Mouse (Mus musculus) neural tube, embryonic 13.5 days (tissue): ENCODE data around the gene Esrrb. TPM values are rescaled to one million over a fixed set of nuclear protein-coding genes. Genes with fewer than 3 reads are reported as not detected.

ENCODE experiments used
- ATAC-seq: fragments of 200-750 bp; cut with Nextera tagmentation; 2 replicates; pipeline ENCODE4 v1.8.0; 2017; ENCODE audit warnings: low read depth, mild to moderate bottlenecking, moderate TSS enrichment, moderate library complexity
- H3K27ac ChIP-seq: fragments of 300-500 bp; sonication (generic); replicated peaks from 2 replicates; pipeline ENCODE4 v1.5.1; 2015; ENCODE audit warnings: moderate library complexity, mild to moderate bottlenecking, inconsistent platforms
- H3K27me3 ChIP-seq: fragments of 300-500 bp; sonication (generic); 2 replicates; pipeline ENCODE4 v1.6.1; 2015; ENCODE audit warnings: mild to moderate bottlenecking, inconsistent platforms
- H3K36me3 ChIP-seq: fragments of 300-500 bp; sonication (generic); 2 replicates; pipeline ENCODE4 v1.6.1; 2015; ENCODE audit warnings: mild to moderate bottlenecking, inconsistent platforms
- H3K4me1 ChIP-seq: fragments of 300-500 bp; sonication (generic); replicated peaks from 2 replicates; pipeline ENCODE4 v1.6.1; 2015; ENCODE audit warnings: inconsistent platforms
- H3K4me2 ChIP-seq: fragments of 300-500 bp; sonication (generic); 2 replicates; pipeline ENCODE4 v1.6.1; 2015; ENCODE audit warnings: inconsistent platforms, mild to moderate bottlenecking, moderate library complexity
- H3K4me3 ChIP-seq: fragments of 300-500 bp; sonication (generic); 2 replicates; pipeline ENCODE4 v1.5.1; 2015; ENCODE audit warnings: mild to moderate bottlenecking, inconsistent platforms
- H3K9ac ChIP-seq: fragments of 300-500 bp; sonication (generic); 2 replicates; pipeline ENCODE4 v1.6.1; 2015; ENCODE audit warnings: moderate library complexity, mild to moderate bottlenecking, inconsistent platforms
- H3K9me3 ChIP-seq: fragments of 300-500 bp; sonication (generic); 2 replicates; pipeline ENCODE4 v1.6.1; 2016; ENCODE audit warnings: inconsistent platforms
- WGBS: fragments of 180-500 bp; shearing (Covaris S2); methylation state at CpG from one replicate; pipeline ENCODE4 v1.1.7; 2015; 5-methylcytosine and 5-hydroxymethylcytosine counted together
- polyA plus RNA-seq: library from polyadenylated mRNA; unstranded; fragments of >200 nt; fragmentation: Nextera tagmentation; extraction: Ambion mirVana; gene quantifications from 2 replicates; pipeline ENCODE4 v1.2.1, GENCODE M21; 2015

Gene Esrrb
- polyA plus RNA-seq, 1 experiment from 2014 or later, result 2.7 TPM

- Histone ChIP-seq H3K4me3 (no peak overlapping the region), H3K4me1 (peaks cover 7% of the 10 kb centered on the region), H3K27me3 (peaks cover 3% of the 10 kb centered on the region; the same call in 1 of the 2 replicates), H3K36me3 (no peaks in the 10 kb centered on the region), H3K4me2 (no peak overlapping the region), H3K9me3 (no peaks in the 10 kb centered on the region), H3K9ac (no peak overlapping the region), H3K27ac (no peak overlapping the region)
- WGBS, result 82% methylated on average over 4 of the region's 4 CpGs
- ATAC-seq, result no peak
Measured at GRCm38 (mm10) chr12:86503921-86504320, 143.0 kb downstream of the Esrrb start.

- H3K4me1 ChIP-seq, result peaks cover 7% of the 10 kb centered on the region
- peaks cover 3% of the 10 kb centered on the region; the same call in 1 of the 2 replicates for H3K27me3 ChIP-seq
- 86% methylated on average over 3 of the region's 3 CpGs for WGBS
- no peak for ATAC-seq
- no peak overlapping the region for H3K27ac ChIP-seq
- H3K4me2 ChIP-seq, result no peak overlapping the region
- no peaks in the 10 kb centered on the region for H3K36me3 ChIP-seq
- no peak overlapping the region for H3K9ac ChIP-seq
- H3K9me3 ChIP-seq, result no peaks in the 10 kb centered on the region
- no peak overlapping the region for H3K4me3 ChIP-seq
Measured at GRCm38 (mm10) chr12:86504321-86504720, 143.4 kb downstream of the Esrrb start.

DNA sequence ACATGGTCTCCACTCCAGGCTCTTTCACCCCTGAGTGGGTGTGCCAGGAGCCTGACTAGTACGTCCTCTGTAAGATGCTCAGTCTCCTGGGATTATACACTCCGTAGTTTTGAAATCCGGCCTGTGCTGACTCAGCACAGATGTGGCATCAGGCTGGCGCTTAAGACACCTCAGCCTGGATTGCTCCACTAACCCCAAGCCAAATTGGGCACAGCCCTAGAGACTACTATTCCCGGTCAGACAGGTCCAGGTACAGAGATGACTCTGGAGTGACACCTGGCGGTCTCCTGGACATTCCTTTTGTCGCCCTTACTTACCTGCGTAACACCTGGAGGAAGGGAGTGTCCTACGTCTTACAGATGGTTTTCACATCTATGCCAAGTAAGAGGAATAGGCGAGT, 146.8 kb downstream of the Esrrb start:
- no peak overlapping the region for H3K9ac ChIP-seq
- peaks cover 3% of the 10 kb centered on the region; the same call in 1 of the 2 replicates for H3K27me3 ChIP-seq
- H3K4me2 ChIP-seq, result no peak overlapping the region
- H3K9me3 ChIP-seq, result no peaks in the 10 kb centered on the region
- peaks cover 18% of the 10 kb centered on the region for H3K4me1 ChIP-seq
- H3K4me3 ChIP-seq, result no peak overlapping the region
- H3K27ac ChIP-seq, result no peak overlapping the region
- no peaks in the 10 kb centered on the region for H3K36me3 ChIP-seq
- ATAC-seq, result no peak
- WGBS, result 83% methylated on average over 10 of the region's 10 CpGs

DNA sequence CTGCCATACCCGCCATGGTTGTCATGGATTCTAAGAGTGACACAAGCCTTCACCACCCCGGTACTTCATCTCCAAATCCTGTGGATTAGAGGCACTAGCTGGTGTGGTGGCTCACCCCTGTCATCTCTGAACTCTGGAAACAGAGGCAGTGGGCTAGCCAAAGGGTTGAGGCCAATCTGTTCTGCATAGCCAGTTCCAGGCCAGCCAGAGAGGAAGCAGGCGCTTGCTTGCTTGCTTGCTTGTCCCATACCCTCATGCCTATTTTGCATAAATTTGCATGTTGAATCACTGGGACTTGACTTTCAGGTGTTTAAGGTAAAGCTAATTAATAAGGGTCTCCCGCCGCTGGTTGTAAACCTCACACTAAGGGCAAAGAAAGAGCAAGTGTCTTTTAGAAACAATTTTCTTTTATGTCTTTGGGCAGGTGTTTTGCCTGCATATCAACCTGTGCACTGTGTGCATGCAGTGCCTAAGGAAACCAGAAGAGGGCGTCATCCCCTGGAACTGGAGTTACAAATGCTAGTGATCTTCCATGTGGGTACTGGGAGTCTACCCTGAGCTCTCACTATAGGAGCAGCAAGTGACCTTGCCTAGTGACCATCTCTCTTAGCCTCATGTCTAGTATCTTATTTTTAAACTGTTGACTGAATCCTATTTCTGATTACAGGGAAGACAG, 147.5 kb downstream of the Esrrb start:
- no peak overlapping the region for H3K9ac ChIP-seq
- H3K27me3 ChIP-seq, result peaks cover 3% of the 10 kb centered on the region; the same call in 1 of the 2 replicates
- no peak for ATAC-seq
- H3K4me1 ChIP-seq, result peaks cover 18% of the 10 kb centered on the region
- H3K36me3 ChIP-seq, result no peaks in the 10 kb centered on the region
- no peak overlapping the region for H3K4me2 ChIP-seq
- 80% methylated on average over 6 of the region's 6 CpGs for WGBS
- no peak overlapping the region for H3K4me3 ChIP-seq
- no peaks in the 10 kb centered on the region for H3K9me3 ChIP-seq
- H3K27ac ChIP-seq, result no peak overlapping the region

DNA sequence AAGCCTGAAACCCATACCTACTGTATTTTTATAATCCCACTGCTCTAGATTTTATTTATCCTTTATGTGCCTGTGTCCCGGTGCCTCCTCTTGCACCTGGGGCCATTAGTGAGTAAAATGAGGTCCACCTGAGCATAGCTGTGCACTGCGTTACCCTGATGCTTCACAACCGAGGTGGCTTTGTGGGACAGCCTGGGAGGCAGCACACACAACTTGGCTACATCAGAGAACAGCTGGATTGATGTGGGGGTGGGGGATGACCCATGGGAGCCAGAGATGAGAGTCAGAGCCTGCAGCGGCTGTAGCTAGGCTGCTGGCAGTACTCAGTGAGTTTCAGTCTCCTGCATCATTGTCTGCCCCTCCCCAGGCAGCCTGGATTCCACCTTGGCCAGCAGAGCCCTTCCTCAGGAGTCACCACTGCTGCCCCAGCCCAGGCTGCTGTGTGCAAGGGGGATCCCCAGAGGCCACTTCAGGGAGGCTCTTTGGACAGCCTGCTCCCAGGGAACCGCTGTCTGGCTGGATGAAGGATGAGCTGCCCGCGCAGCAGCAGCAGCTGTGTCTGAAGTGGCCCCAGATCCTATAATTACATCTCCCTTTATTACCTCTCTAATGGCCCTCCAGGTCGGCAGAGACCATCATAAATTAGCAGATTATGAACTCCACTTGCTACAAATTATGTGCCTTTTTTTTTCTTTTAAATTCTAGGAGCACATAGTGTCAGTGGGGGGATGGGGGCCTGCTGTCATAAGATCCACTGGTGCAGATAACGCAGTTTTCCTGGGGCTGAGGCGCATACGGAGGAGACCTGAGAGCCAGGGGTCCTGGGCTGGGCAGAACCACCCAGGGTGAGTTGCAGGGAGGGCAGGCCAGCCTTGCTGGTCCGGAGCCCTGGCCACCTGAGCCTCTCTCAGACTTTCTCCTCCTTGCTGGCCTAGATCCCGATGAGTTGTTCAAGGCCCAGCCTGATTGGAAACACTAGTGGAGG, 148.7 kb downstream of the Esrrb start:
- 0 out of 2 replicates have a peak, but pooled peaks cover 3% of the 10 kb centered on the region for H3K27me3 ChIP-seq
- no peaks in the 10 kb centered on the region for H3K36me3 ChIP-seq
- H3K9ac ChIP-seq, result 0 out of 2 replicates have a peak overlapping the region, but pooled peaks have one; percentile 3
- H3K4me3 ChIP-seq, result no peak overlapping the region
- H3K4me1 ChIP-seq, result peaks cover 18% of the 10 kb centered on the region
- peak; percentile 86 for ATAC-seq
- no peaks in the 10 kb centered on the region for H3K9me3 ChIP-seq
- 0 out of 2 replicates have a peak overlapping the region, but pooled peaks have one; percentile 9 for H3K4me2 ChIP-seq
- WGBS, result 13% methylated on average over 13 of the region's 13 CpGs
- peak overlapping the region; percentile 67 for H3K27ac ChIP-seq

- no peak overlapping the region for H3K4me3 ChIP-seq
- H3K36me3 ChIP-seq, result no peaks in the 10 kb centered on the region
- peaks cover 18% of the 10 kb centered on the region for H3K4me1 ChIP-seq
- 88% methylated on average over 3 of the region's 3 CpGs for WGBS
- H3K27ac ChIP-seq, result no peak overlapping the region
- no peaks in the 10 kb centered on the region for H3K9me3 ChIP-seq
- ATAC-seq, result no peak
- no peak overlapping the region for H3K9ac ChIP-seq
- H3K4me2 ChIP-seq, result no peak overlapping the region
- H3K27me3 ChIP-seq, result no peaks in the 10 kb centered on the region
Measured at GRCm38 (mm10) chr12:86512335-86512734, 151.4 kb downstream of the Esrrb start.

- H3K27ac ChIP-seq, result no peak overlapping the region
Measured at GRCm38 (mm10) chr12:86513596-86513995, 152.7 kb downstream of the Esrrb start.

GRCm38 (mm10) chr12:86516602-86517001, 155.7 kb downstream of the Esrrb start:
- ATAC-seq, result no peak

More at GRCm38 (mm10) chr12:86513596-86513995, 152.7 kb downstream of the Esrrb start:
- Histone ChIP-seq H3K9me3 (no peaks in the 10 kb centered on the region), H3K4me3 (no peak overlapping the region), H3K4me1 (peaks cover 22% of the 10 kb centered on the region), H3K27me3 (0 out of 2 replicates have a peak, but pooled peaks cover 3% of the 10 kb centered on the region), H3K9ac (no peak overlapping the region), H3K4me2 (no peak overlapping the region), H3K36me3 (no peaks in the 10 kb centered on the region)
- no peak for ATAC-seq
- 90% methylated on average over 4 of the region's 4 CpGs for WGBS

DNA sequence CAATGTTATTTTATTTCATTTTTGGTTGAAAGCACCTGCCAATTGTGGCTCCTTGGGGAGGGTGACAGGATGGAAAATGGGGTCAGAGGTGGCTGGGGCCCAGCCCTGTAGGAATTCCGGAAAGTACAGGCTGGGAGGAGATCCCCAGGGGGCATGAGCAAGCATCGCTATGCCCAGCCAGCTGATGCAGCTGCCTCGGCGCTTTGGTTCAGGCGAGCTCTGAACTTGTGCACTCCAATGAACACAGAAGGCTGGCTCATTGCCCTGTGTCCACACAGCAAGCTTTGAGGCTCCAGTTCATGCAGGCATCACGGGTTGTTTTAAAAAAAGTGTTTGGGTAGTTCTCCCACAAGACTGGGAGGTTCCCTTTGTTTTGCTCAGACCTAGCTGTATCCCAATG, 156.8 kb downstream of the Esrrb start:
- Histone ChIP-seq H3K4me3 (no peak overlapping the region), H3K36me3 (no peaks in the 10 kb centered on the region), H3K9me3 (no peaks in the 10 kb centered on the region), H3K27me3 (peaks cover 15% of the 10 kb centered on the region; the same call in 1 of the 2 replicates), H3K27ac (no peak overlapping the region), H3K4me2 (no peak overlapping the region), H3K9ac (no peak overlapping the region), H3K4me1 (peaks cover 16% of the 10 kb centered on the region)
- ATAC-seq, result no peak
- 39% methylated on average over 6 of the region's 6 CpGs for WGBS

More at GRCm38 (mm10) chr12:86516602-86517001, 155.7 kb downstream of the Esrrb start:
- Histone ChIP-seq H3K4me1 (peaks cover 16% of the 10 kb centered on the region), H3K27me3 (peaks cover 15% of the 10 kb centered on the region; the same call in 1 of the 2 replicates), H3K36me3 (no peaks in the 10 kb centered on the region), H3K4me3 (no peak overlapping the region), H3K4me2 (no peak overlapping the region), H3K9ac (no peak overlapping the region), H3K9me3 (no peaks in the 10 kb centered on the region), H3K27ac (no peak overlapping the region)
- 69% methylated on average over 5 of the region's 5 CpGs for WGBS

GRCm38 (mm10) chr12:86518746-86519145, 157.8 kb downstream of the Esrrb start:
- Histone ChIP-seq H3K36me3 (no peaks in the 10 kb centered on the region), H3K4me2 (0 out of 2 replicates have a peak overlapping the region, but pooled peaks have one; percentile 20), H3K9me3 (no peaks in the 10 kb centered on the region), H3K27me3 (peaks cover 15% of the 10 kb centered on the region; the same call in 1 of the 2 replicates), H3K9ac (0 out of 2 replicates have a peak overlapping the region, but pooled peaks have one; percentile 5), H3K27ac (no peak overlapping the region), H3K4me3 (no peak overlapping the region), H3K4me1 (peaks cover 22% of the 10 kb centered on the region)
- ATAC-seq, result 0 out of 2 replicates have a peak, but pooled peaks have one; percentile 15
- WGBS, result 31% methylated on average over 18 of the region's 18 CpGs

DNA sequence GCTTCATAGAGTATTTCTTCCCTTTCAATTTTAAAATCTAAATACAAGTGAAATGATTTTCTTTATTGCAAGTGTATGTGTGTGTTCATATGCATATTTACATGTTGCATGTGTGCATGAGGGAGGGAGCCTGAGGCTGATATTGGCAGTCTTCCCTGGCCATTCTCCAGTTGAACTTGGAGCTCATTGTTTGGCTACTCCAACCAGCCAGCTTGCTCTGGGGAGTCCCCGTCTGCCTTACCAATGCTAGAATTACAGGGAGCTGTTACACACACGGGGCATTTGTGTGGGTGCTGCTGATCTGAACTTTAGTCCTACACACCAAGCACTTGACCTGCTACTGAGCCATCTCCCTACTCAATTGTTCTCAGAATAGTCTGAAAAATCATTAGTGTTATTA, 173.4 kb downstream of the Esrrb start:
- WGBS, result 62% methylated on average over 2 of the region's 2 CpGs
- Histone ChIP-seq H3K9ac (no peak overlapping the region), H3K4me3 (no peak overlapping the region), H3K9me3 (no peaks in the 10 kb centered on the region; the same call in 1 of the 2 replicates), H3K27ac (no peak overlapping the region), H3K4me2 (no peak overlapping the region), H3K36me3 (no peaks in the 10 kb centered on the region), H3K4me1 (no peaks in the 10 kb centered on the region; the same call in 1 of the 2 replicates), H3K27me3 (no peaks in the 10 kb centered on the region)
- no peak for ATAC-seq

DNA sequence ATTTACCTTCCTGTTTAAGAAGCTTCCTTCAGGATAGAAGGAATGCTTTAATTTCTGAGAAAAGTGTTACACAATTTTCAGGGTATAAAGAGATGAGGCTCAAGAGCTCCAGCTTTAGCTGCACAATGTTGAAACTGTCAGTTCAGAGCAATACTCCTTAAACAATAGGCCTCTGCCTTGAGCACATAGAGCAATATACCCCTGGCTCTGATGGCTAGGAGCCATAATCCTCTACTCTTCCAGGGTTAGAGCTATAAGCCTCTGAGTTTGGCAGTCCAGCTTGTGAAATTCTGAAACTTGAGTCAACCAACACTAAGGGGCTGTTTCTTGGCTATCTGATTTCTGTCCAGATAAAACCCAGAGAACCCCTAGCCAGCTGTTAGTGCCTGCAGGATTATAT, 176.9 kb downstream of the Esrrb start:
- ATAC-seq, result no peak

More for the DNA sequence above, 176.9 kb downstream of the Esrrb start:
- Histone ChIP-seq H3K27me3 (no peaks in the 10 kb centered on the region), H3K4me2 (no peak overlapping the region), H3K36me3 (no peaks in the 10 kb centered on the region), H3K27ac (no peak overlapping the region), H3K4me3 (no peak overlapping the region), H3K9ac (no peak overlapping the region), H3K4me1 (no peaks in the 10 kb centered on the region; the same call in 1 of the 2 replicates), H3K9me3 (no peaks in the 10 kb centered on the region)
